Mouse (Mus musculus) cerebellum, adult 11 months (tissue): ENCODE data around the gene Mdfic.
"Not testable (repeated sequence)": the region's sequence is repeated elsewhere in the genome, so short reads cannot be mapped to it uniquely, and the experiment has no call there.

Source experiments
- DNase-seq: peaks from one replicate; pipeline ENCODE4 v3.0.0; 2022

Mdfic gene

DNA sequence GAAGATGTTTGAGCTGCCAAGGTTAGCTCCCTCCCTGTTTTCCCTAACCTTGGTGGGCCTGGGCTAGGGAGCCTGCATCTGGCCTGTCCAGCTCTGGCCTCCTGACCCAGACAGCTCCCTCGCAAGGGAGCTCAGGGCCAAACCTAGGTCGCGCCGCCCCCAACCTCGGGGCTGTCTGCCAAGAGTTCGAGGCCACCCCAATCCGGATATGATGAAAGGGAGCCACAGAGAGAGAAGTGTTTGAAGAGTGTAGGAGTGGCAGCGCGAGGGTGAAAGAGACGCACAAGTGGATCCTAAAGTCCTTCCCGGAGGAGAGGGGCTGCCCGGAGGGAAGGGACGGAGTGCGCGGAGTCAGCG lies at the start of gene Mdfic:
Mdfic (plus strand) TSS at position 201 of the 357 bp plus-strand sequence.
- no peak for DNase-seq

DNA sequence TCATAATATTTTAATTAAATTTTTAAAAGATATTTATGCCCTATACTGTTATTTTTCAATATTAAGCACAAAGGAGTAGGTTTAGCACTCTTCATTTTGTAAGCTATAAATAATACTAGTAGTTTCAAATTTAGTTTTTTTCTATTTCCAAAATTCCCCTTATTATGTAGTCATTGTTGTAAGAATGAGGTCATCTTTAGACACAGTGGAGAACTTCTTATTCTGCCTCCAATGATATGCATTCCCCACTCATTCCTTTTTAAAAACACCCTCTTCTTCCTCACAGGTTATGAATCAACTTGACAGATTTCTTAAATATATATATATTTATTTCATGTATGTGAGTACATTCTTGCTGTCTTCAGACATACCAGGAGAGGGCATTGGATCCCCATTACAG lies 49.1 kb upstream of the Mdfic start:
- no peak for DNase-seq

DNA sequence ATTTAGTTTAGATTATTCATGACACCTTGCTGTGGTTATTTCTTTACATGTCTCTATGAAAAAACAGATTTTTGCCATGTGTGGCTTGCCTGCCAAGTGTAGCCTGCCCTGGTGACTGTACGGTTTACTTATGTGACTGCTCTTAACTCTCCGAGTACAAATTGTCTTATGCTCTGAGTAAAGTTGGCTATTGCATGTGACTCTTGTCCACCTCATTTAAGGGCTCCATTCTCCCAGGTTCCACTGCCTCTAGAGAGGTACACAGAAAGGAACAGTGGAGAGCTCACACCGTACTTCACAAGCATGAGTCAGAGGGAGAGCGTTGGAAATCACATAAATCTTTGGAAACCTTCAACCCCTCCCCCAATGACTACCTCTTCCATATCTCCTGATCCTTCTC lies 10.4 kb upstream of the Mdfic start:
- DNase-seq: no peak

DNA sequence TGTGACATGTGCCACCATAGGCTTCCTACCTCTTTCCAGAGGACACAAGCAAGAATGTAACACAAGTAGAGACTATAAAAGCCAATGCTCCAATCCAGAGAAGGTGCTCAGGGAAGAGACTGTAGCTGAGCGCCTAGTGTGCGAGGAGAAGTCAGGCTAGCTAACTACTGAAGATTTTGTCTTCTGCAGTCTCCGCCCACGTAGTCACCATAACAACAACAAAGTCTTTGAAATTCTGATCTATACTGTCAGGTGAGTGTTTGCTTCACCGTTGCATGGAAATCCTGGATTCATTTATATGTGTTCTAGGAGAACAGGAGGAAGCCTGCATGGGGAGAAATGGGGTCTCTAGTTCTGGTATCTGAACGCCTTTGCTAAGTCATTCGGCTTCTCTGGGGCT lies 9.8 kb upstream of the Mdfic start:
- DNase-seq: no peak

DNA sequence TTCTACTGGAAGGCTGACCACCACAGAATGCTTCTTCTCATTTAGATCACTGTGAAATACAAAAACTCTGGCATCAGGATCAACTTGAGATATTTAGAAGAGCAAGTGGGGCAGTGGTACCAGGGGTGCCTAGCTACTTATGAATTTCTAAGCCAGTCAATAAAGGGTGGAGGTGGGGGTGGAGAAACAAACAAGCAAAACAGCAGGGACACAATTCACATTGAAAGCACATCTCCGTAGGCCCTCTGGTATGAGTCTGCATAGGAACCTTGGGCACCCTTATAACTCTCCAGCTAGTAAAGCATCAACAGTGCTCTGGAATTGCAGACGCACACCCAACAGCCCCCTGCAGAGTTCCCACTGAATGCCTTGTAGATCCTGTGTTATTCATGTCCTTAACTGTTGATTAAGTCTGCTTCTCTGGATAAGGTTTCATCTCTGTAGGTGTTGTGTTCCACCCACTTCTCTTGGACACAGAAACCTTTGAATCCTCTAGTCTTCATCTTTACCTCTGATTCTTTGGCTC lies 7.5 kb upstream of the Mdfic start:
- DNase-seq: no peak

DNA sequence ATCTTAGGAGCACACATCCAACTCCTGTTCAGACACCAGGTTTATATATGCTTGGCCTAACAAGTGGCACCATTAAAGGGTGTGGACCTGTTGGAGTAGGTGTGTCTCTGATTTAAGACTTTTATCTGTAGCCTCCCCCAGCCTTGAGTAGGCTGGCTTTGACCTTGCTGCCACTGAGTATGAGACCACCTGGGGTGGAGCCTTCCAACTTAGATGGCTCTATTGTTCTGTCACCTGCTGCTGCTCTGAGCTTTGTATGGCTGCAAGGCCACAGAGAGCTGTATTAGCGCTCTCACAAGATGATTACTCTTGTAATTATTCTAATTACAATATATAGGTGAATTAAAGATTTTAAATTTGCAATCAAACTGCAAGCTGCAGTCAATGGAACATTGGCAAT lies 6.4 kb upstream of the Mdfic start:
- DNase-seq: not testable (repeated sequence)

DNA sequence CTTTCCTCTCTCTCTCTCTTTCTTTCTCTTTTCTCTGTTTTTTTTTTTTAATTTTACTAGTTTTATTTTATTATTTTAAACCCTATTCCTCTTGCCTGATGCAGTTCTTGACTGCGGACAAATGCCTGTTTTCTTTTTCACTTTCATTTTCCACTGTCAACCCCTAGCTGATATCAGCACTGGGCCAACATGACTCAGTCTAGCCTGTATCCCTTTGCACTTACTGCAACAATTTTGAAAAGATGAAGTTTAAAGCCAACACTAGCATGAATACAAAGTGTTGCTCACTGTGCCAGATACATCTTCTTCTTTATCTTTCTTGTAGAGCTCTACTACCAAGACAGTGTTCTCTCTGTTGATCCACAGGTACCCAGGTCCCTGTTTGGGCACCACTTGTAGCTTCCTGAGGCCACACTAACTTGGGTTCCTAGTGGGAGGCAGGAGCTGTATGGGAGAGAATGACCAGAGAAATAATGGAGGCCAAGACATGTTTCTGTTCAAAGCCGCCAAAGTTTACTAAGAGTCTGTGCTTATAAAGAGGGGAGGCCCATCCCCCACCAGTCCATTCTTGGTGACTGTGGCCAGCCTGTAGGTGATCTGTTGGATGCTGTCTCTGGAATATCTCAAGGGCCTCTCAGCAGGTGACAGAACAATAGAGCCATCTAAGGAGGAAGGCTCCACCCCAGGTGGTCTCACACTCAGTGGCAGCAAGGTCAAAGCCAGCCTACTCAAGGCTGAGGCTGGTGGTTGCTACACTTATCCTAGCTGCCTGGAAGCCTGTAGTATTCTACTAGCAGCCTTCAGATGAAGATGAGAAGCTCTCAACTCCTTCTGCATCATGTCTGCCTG lies 5.2 kb upstream of the Mdfic start:
- DNase-seq: no peak

DNA sequence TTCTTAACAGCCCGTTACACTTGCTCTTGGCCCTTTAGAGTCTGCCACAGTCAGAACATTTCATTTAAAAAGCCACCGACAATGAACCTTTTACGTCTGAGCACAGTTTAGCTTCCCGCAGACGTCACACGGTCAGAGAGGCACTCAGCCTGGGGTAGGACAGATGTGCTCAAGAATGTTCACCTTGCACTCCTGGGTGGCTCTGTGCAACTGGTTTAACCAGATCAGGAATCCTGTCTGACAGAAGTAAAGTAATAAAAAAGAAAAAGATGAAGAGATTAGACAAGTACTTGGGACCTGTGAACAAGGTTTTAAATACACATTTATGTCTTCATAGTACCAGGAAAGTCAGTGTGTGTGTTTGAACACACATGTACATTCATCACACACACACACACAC lies 542 bp upstream of the Mdfic start:
- no peak for DNase-seq

DNA sequence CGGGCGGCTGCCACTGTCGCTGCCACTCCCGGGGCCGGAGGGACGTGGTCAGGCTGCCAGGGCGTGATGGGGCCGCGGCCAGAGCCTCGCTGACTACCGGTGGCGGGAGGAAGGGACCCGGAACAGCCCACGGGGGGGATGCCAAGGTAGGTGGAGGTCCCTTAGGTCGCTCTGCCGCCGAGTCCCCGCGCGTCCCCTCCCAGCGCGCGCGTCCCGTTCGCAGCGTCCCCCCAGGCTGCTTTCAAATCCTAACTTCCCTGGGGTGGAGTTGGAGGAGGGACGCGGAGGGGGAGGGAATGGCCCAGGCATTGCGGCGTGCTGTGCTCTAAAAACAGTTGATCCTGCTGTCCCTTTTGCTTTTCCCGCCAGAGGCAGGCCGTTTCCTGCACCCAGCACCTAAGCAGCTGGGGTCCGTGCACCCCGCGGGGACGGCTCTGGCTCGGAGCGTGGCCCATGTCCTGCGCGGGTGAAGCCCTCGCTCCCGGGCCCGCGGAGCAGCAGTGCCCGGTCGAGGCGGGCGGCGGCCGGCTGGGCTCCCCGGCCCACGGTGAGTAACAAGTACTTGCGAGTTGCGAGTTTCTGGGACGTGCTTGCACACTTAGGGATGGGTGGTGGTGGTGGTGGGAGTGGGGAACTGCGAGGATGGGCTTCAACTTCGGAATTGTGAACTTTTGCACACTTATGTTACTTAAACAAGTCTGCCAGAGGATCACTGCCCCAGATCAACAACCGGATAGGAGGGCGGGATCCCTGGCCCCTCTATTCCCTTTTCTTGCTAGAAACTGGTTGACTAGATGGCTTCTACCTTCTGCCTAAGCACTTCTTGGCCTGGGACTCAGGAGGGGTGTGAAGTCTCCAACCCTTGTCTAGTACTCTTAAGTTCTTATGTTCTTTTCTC lies 606 bp downstream of the Mdfic start:
- DNase-seq: no peak

DNA sequence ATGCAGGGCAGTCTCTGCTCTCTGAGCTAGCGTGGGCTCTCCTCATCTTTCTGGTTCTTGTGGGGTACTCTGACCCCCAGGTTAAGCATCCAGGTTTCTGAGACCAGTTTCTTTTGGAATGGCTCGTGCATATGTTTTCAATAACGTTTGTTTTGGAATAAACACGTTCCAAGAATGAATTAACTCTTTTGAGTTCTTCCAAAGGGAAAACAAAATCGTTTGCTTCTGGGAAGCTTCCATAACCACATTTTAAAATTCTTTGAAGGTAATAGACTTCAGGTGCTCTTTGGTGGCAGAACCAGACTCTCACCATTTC lies 1.2 kb downstream of the Mdfic start:
- DNase-seq: no peak

DNA sequence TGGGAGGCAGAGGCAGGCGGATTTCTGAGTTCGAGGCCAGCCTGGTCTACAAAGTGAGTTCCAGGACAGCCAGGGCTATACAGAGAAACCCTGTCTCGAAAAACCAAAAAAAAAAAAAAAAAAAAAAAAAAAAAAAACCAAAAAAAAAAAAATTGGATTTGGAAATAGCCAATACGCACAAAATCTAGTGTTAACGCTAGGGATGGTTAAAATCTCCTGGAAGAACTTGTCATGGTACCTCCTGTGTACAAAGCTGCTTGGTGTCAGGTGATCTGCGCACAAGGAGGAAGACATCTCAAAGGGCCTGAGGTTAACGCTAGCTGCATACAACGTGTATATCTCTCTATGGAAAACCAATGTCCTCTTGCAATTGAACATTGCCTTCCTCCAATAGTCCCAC lies 2.2 kb downstream of the Mdfic start:
- not testable (repeated sequence) for DNase-seq

DNA sequence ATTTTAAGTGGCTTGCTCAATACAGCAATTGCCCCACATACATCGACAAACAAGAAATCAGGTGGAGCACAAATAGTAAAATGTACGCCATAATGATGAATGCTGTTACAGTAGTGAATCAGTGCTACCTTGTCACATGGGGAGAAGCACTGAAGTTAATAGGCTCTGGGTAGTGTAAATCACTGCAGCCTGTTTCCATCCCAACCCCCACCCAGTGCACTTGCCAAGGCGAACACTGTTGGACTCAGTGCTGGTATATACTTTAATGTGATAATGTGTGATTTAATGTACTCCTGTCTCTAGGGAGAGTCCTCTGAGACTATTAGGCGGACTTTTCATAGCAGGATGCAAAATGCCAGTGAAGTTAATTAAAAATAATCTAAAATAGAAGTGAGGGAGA lies 3.8 kb downstream of the Mdfic start:
- no peak for DNase-seq

DNA sequence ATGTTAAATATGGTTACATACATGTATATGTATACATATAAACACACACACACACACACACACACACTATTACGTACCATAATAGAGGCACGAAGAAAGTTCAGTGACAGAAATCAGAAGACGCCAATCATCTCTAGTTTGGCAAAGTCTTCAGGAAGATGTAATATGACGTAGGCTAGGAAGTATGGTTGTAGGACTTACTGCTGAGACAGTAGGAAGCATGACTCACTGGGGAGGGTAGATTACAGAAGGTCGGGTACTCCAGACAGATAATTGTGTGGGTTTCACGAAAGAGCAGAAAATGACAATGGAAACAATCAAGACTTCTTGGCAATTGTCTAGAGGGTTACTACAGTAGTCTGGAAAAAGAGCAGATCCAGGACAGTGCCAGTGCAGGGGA lies 6.0 kb downstream of the Mdfic start:
- no peak for DNase-seq

DNA sequence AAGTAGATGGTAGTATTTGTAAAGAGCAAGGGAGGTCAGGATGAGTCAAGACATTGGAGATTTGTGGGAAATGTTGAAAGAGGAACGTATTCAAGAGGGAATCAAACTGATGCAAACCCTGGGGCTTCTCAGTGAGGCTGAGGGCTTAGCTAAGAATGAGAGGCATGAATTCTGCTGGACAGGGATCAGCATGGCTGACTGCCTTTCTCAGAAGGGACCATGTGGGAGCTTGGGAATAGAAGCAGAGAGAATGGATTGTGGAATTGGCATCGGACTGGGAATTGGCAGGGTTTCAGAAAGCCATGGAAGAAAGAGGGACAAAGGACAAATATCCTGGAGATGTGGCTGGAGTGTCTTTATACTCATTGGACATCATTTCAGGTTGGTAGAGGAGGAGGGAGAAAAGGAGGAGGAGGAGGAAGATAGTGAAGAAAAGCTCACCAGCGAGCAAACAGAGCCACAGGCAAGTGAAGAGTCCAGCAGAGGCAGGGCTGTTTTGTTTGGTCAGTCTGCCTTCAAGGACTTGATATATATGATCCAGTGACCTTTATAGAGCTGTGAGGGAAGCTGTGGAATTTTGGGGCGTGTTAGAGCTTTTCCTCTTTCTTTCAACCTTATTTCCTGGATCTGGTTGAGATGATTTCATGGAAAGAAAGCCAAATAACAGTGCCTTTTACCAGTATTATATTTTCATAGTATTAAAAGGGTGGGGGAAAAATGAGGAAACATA lies 7.4 kb downstream of the Mdfic start:
- no peak for DNase-seq

DNA sequence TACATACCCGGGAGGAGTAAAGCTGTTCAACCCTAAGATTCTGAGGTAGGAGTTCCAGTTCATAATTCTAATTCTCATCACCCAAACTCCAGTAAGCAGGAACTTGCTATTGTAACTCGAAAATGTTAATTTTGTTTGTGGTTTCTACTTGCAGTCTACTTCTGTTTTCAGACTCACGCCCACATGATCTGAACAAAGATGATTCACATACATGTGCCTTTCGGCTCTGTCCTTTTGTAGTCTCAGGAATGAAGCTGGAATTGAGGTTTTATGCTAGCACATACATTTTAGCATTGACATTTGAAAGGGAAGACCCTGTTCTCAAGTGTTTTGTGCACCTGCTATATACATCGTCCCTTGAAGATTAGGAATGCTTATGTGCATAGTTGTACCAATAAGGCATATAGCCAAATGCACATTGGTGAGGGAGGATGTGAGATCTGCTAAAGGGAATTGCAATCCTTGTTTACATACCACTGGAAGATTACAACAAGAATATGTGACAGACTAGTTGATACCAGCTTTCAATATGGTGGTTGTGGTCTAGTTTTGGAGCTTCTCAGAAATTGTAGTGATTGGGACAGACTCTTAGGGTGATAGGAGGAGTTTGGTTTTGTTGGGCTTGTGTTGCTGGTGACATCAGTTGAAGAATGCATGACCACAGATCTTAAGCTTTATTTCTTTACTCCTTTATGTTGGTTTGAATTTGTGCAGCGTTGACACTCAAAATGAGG lies 8.6 kb downstream of the Mdfic start:
- no peak for DNase-seq

DNA sequence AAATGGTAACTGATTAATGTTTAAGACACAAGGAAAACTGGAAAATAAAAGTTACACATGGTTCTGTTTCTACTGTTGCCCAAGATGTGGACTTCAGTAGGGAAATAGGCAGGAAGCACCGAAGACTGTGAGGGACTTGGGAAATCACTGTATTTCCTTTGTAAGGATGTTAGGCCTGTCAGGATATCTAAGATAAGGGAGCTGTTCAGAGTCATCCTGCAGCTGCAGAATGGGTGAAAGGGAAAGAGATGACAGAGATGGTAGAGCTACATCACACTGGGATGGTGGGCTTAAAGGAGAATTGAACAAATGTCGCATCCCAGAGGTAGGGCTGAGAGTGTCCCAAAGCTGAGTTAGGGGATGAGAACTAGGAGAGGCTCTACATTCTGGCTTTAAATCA lies 9.8 kb downstream of the Mdfic start:
- no peak for DNase-seq

DNA sequence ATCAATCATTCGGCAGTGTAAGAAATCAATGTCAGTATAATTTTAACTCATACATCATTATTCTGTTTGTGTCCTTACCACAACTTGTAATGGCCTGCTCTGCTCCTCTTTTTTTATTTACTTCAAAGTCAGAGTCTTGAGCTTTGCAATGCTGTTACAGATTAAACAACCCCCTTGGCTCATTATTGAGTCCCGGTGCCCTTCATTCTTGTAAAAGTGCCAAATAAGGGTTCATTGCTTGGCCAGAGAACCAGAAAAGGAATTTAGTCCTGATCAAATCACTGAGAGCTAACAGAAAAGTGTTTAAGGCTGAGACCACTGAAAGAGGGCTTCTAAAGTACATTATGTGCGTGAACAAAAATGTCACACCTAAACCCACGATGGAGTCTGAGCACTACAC lies 10.2 kb downstream of the Mdfic start:
- no peak for DNase-seq

DNA sequence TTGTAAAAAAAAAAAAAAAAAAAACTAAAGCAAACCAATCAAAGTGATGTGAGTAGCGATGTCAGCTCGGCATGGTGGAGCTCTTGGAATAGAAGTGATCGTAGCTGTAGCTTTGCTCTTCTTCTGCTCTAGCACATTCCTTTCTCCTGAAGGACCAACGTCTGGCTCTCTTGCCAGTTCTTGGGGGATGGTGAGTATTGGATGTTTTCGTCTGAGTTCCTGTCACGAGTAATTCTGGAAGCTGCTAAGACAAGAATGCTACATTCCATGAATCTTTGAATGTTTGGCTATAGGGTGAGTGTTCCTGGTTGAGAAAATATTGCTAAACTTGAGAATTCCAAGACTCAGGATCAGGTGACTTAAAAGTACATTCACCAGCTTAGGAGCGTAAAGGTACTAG lies 11.0 kb downstream of the Mdfic start:
- DNase-seq: no peak

DNA sequence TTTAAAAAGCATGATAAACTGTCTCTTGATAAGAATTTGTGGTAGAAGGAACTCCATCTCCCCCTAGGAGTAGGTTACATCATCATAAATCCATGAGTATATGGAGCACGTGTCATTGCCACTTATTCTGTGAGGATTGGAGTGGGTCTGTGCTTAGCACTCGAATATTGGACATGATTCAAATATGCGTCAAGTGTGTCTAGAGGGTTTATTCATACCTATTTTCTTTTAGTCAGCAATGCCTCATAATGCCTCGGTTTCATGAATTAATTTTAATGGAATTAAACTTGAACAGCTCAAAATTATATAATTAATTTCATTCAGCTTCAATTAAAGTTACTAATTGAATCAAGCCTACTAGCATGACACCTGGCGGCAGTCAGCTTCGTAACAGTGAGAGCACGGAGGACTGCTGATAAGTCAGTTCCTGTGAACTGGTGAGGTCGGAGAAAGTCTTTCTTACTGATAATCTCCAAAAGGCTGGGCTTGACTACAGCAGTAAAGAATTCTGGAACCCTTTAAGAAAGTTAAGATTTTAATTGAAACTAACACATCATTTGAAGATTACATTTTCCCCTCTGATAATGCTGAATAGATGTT lies 17.0 kb downstream of the Mdfic start:
- DNase-seq: no peak

DNA sequence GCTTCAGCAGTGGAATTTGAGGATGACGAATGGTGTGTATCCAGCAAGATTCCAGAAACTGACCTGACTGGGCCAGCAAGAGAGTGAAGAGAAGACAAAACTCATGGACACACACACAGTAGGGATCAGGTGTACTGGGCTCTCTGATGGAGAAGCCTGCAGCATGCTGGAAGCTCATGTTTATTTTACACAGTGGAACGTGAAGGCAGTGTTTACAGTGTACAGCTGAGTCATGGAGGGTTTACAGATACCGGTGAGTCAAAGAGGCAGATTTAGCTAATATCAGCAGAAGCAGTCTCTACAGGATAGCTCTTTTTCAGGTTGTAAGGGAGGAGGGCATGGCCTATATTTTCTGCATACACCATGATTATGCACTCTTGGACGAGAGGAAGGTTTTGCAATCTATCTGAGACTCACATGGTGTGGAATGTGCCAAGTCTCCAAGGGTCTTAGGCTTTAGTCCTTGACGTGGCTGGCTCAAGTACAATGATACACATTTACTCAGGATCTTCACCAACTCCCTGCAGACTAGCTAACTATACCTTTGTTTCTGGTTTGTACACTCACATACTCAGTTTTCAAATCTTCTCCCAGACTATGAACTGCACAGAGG lies 18.0 kb downstream of the Mdfic start:
- no peak for DNase-seq

DNA sequence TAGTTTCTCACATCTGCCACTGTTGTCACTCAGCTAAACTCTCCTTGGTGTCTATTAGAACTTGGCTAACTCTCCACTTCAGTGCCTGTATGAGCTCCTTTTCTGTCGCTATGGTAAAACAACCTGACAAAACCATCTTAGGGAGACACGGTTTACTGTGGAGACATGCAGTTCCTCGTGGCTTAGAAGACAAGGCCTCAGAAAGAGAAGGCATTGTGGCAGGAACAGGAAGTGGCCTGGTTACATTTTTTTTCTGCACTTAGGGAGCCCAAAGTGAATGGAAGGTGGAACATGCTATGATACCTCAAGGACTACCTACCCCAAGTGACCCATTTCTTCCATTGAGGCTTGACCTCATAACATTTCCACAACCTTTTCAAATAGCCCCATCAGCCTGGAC lies 18.7 kb downstream of the Mdfic start:
- no peak for DNase-seq

DNA sequence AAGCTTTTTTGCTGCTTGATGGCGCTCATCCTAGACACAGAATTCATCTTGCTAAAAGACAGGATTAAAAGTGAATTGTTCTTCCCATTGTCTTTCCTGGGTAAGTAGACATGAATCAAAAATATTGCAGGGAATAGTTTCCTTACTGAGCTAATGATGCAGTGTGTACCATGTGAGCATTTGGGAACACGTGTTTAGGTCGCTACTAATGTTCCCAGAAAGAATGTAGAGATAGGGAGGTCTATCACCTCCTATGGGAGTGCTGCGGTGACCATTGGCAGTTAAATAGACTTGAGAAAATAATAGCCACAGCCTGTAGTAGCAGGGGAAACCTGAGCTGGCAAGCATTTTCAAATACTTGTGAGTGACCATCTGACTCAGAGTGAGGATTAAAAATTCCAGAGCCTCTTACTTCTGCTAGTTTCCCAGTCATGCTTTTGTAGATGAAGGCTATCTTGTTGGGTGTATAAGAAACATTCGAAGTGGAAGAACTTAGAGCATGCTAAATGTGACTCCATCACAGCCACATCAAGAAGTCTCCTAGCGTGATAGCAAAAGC lies 22.2 kb downstream of the Mdfic start:
- DNase-seq: no peak
